In the genomic region with DNA sequence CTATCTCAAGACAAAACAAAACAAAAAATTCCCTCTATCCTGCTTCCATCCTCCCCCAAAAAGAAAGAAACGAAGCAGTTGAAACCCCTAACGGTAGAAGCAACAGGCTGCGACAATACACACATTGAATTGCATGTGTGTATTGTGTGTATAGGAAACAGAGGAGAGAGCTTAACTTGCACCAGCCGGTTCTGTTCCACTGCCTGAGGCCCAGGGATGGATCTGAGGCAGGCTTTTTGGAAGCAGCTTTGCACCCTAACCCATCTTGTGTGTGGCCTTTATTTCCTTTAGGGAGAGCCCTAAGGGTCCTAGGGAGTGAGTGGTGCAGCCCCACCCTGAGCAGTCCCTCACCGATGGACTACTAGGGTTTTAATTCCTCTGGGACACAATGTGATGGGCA, we compare ENCODE assay signal across 9 mouse cellular contexts. TPM values are rescaled to one million over a fixed set of nuclear protein-coding genes. Genes with fewer than 3 reads are reported as not detected.
DNase-seq lines count a peak whose midpoint lies in the region; ATAC-seq and TF ChIP-seq lines count a peak whose summit lies in the region.
"Had no signal": no experiment of that assay in that cellular context is flagged by ENCODE, and none has a peak within 500 bp of the region (broad histone marks: within the 10 kb centered on the region; RNA-seq: fewer than 3 reads in every experiment).

No protein-coding gene starts in this region.

- peaks cover 22% of the 10 kb centered on the region for H3K4me1 ChIP-seq in kidney, postnatal 0 days (replicated peaks; ENCODE audit: insufficient read depth, low read length)
- H3K4me1 ChIP-seq in embryonic facial prominence, embryonic 14.5 days (ENCODE audit: control insufficient read depth, insufficient read depth, low read length): peaks cover 23% of the 10 kb centered on the region
- peaks cover 0 to 24% of the 10 kb centered on the region in 2 experiments; a peak in 2 of 4 replicates for H3K4me1 ChIP-seq in liver, embryonic 14.5 days (replicated peaks; ENCODE audit: control insufficient read depth in 2 of 2, insufficient read depth in 2 of 2, low read length in 1 of 2)

- intact Hi-C loops in left cerebral cortex, postnatal 14 days (cut with DNase I): no loop called here

- no peak for ATAC-seq in kidney, postnatal 0 days (replicated peaks; ENCODE audit: low FRiP score, low read depth)
- ATAC-seq in embryonic facial prominence, embryonic 14.5 days (ENCODE audit: low read depth): no peak
- ATAC-seq in liver, embryonic 14.5 days (ENCODE audit: insufficient read depth): no peak
- ATAC-seq: activated CD4-positive, CD25-positive, alpha-beta regulatory T cell, adult 4 months had no signal

- TF ChIP-seq CTCF in kidney, postnatal 0 days (IDR thresholded peaks at IDR 0.05; ENCODE audit: low read depth): no peak
- TF ChIP-seq CTCF in liver, embryonic 14.5 days (IDR thresholded peaks at IDR 0.05; ENCODE audit: low read depth): no peak

- no peaks in the 10 kb centered on the region for H3K27me3 ChIP-seq in kidney, postnatal 0 days (ENCODE audit: insufficient read depth, low read length)
- H3K27me3 ChIP-seq in embryonic facial prominence, embryonic 14.5 days (replicated peaks; ENCODE audit: control insufficient read depth, insufficient read depth, low read length): no peaks in the 10 kb centered on the region
- no peaks in the 10 kb centered on the region for H3K27me3 ChIP-seq in liver, embryonic 14.5 days (ENCODE audit: control insufficient read depth, insufficient read depth, low read length)

- peak overlapping the region; percentile 23 for H3K9ac ChIP-seq in kidney, postnatal 0 days (ENCODE audit: low read depth, low read length)
- H3K9ac ChIP-seq in embryonic facial prominence, embryonic 14.5 days (ENCODE audit: low read depth, low read length): peak overlapping the region; percentile 65
- no peak overlapping the region for H3K9ac ChIP-seq in liver, embryonic 14.5 days (replicated peaks)

- peak overlapping the region; percentile 84 for H3K27ac ChIP-seq in kidney, postnatal 0 days
- H3K27ac ChIP-seq in embryonic facial prominence, embryonic 14.5 days (replicated peaks; ENCODE audit: low read depth, low read length): peak overlapping the region; percentile 77
- H3K27ac ChIP-seq in liver, embryonic 14.5 days: no peak overlapping the region

- peak overlapping the region; percentile 30; the same call in 1 of the 2 replicates for H3K4me3 ChIP-seq in kidney, postnatal 0 days (replicated peaks; ENCODE audit: low read depth, low read length)
- H3K4me3 ChIP-seq in embryonic facial prominence, embryonic 14.5 days (ENCODE audit: low read depth, low read length): peak overlapping the region; percentile 34
- H3K4me3 ChIP-seq in liver, embryonic 14.5 days (ENCODE audit: insufficient read depth in 1 of 2, low read depth in 2 of 2, low read length in 2 of 2): peak overlapping the region; percentile 37 to 40

- no peaks in the 10 kb centered on the region for H3K9me3 ChIP-seq in kidney, postnatal 0 days (replicated peaks; ENCODE audit: low read length)
- H3K9me3 ChIP-seq in embryonic facial prominence, embryonic 14.5 days (ENCODE audit: control insufficient read depth, low read length): no peaks in the 10 kb centered on the region
- H3K9me3 ChIP-seq in liver, embryonic 14.5 days (ENCODE audit: control insufficient read depth, low read length): peaks cover 2% of the 10 kb centered on the region

- H3K36me3 ChIP-seq in kidney, postnatal 0 days (ENCODE audit: insufficient read depth, low read length): no peaks in the 10 kb centered on the region
- no peaks in the 10 kb centered on the region for H3K36me3 ChIP-seq in embryonic facial prominence, embryonic 14.5 days (ENCODE audit: control insufficient read depth, insufficient read depth, low read length)
- no peaks in the 10 kb centered on the region for H3K36me3 ChIP-seq in liver, embryonic 14.5 days (replicated peaks; ENCODE audit: control insufficient read depth, insufficient read depth, low read depth)

- DNase-seq in kidney, postnatal 0 days (ENCODE audit: low spot score): no peak
- DNase-seq in kidney, postnatal 36 days: no peak
- peak; percentile 52 for DNase-seq in R1 (ENCODE audit: low read depth, low spot score)
- no peak for DNase-seq in embryonic facial prominence, embryonic 14.5 days (ENCODE audit: low spot score)
- DNase-seq in liver, embryonic 14.5 days (ENCODE audit: low read depth in 3 of 3, low spot score in 3 of 3): no peak
- DNase-seq in adrenal gland, adult 8-10 months: no peak
- DNase-seq in left cerebral cortex, postnatal 14 days (ENCODE audit: low spot score in 2 of 2): no peak
- DNase-seq: left cerebral cortex, postnatal 4 days had no signal

- 33% methylated on average over 5 of the region's 5 CpGs for WGBS in kidney, postnatal 0 days
- 44% methylated on average over 5 of the region's 5 CpGs for WGBS in embryonic facial prominence, embryonic 14.5 days
- WGBS in liver, embryonic 14.5 days (ENCODE audit: insufficient replicate concordance): 65% methylated on average over 5 of the region's 5 CpGs

- H3K4me2 ChIP-seq in kidney, postnatal 0 days (ENCODE audit: low read length): peak overlapping the region; percentile 56
- H3K4me2 ChIP-seq in embryonic facial prominence, embryonic 14.5 days (ENCODE audit: low read depth, low read length): peak overlapping the region; percentile 56
- H3K4me2 ChIP-seq in liver, embryonic 14.5 days (ENCODE audit: low read depth): peak overlapping the region; percentile 49

- TF ChIP-seq EP300 in liver, embryonic 14.5 days (IDR thresholded peaks at IDR 0.05; ENCODE audit: low read depth): no peak

RNA-seq across cellular contexts. Expression of a gene that starts 29.5 kb away (rescaled TPM):
- 488 and 506 TPM in 2 replicates for polyA plus RNA-seq in kidney, postnatal 0 days (2015; fragmentation: Nextera tagmentation; extraction: Ambion mirVana)
- 397 and 402 TPM in 2 replicates for polyA plus RNA-seq in embryonic facial prominence, embryonic 14.5 days (2014; fragmentation: Nextera tagmentation; extraction: Ambion mirVana)
- polyA plus RNA-seq in liver, embryonic 14.5 days (2012; rRNA removed): 124 and 136 TPM in 2 replicates
- polyA plus RNA-seq in liver, embryonic 14.5 days (2014; fragmentation: Nextera tagmentation; extraction: Ambion mirVana): 188 and 220 TPM in 2 replicates
- total RNA-seq in adrenal gland, adult 8-10 months (2022): 100 to 1,000 TPM; 286 to 319 (median 308) TPM
- total RNA-seq in left cerebral cortex, postnatal 14 days (2021): 100 to 1,000 TPM; 182 to 190 TPM

RNA-seq across cellular contexts. Expression of a gene that starts 58.4 kb away (rescaled TPM):
- polyA plus RNA-seq in kidney, postnatal 0 days (2015; fragmentation: Nextera tagmentation; extraction: Ambion mirVana): 22.5 and 23.1 TPM in 2 replicates
- polyA plus RNA-seq in embryonic facial prominence, embryonic 14.5 days (2014; fragmentation: Nextera tagmentation; extraction: Ambion mirVana): 22.7 and 23.9 TPM in 2 replicates
- 4.7 and 6.2 TPM in 2 replicates for polyA plus RNA-seq in liver, embryonic 14.5 days (2012; rRNA removed)
- polyA plus RNA-seq in liver, embryonic 14.5 days (2014; fragmentation: Nextera tagmentation; extraction: Ambion mirVana): 10.5 and 10.7 TPM in 2 replicates
- total RNA-seq in adrenal gland, adult 8-10 months (2022): 10 to 100 TPM; 22.4 to 27.7 (median 24.8) TPM
- 10 to 100 TPM; 13.7 to 14.3 TPM for total RNA-seq in left cerebral cortex, postnatal 14 days (2021)
